Mouse (Mus musculus) CH12.LX (cell line): ENCODE data around the gene Olfr1291-ps1.

Experiments used
- HCFC1 ChIP-seq: IDR thresholded peaks from 2 replicates; pipeline ENCODE4 v1.6.1; 2012; ENCODE audit warnings: low read depth, mild to moderate bottlenecking, inconsistent platforms, low read length, improper control_type of control experiment
- IRF4 ChIP-seq: IDR thresholded peaks from 2 replicates; pipeline ENCODE4 v1.6.1; 2014; ENCODE audit warnings: low read depth, mild to moderate bottlenecking, inconsistent platforms, low read length, improper control_type of control experiment

DNA sequence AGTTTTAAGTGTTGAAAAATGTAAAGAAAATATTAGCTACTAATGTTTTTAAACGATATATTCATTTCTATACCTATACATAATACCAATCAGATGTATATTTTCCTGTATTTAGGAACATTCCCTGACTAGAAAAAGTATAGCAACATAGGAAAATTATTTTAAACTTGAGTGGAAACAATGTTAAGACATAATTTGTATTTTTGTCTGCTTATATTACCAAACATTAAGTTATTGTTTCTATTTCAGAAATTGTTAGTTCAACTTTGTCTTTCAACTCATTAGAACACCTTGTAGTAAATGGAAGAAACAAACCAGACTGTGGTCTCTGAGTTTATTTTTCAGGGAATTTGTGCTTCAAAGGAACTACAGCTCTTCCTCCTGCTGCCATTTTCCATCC is 48.1 kb upstream of the Olfr1291-ps1 start, which contains the start of gene Olfr1287:
- TF ChIP-seq HCFC1 = no peak
- TF ChIP-seq IRF4 = no peak
